Mouse (Mus musculus) kidney, embryonic 14.5 days (tissue): ENCODE measurements around the gene Tnfrsf11a. TPM values are rescaled to one million over a fixed set of nuclear protein-coding genes. Genes with fewer than 3 reads are reported as not detected.

ENCODE experiments used
- ATAC-seq: fragments of 200-750 bp; cut with Nextera tagmentation; 2 replicates; pipeline ENCODE4 v1.8.0; 2017; ENCODE audit warnings: moderate number of reproducible peaks, mild to moderate bottlenecking, moderate TSS enrichment, moderate library complexity; ENCODE audit not compliant: low FRiP score, low TSS enrichment
- H3K27ac ChIP-seq: fragments of 300-500 bp; sonication (generic); 2 replicates; pipeline ENCODE4 v1.5.1; 2014; ENCODE audit warnings: low read depth, mild to moderate bottlenecking, low read length, moderate library complexity, mixed read lengths
- H3K27me3 ChIP-seq: fragments of 300-500 bp; sonication (generic); 2 replicates; pipeline ENCODE4 v1.6.1; 2014; ENCODE audit warnings: mild to moderate bottlenecking, low read length; ENCODE audit not compliant: control insufficient read depth, insufficient read depth
- H3K36me3 ChIP-seq: fragments of 300-500 bp; sonication (generic); 2 replicates; pipeline ENCODE4 v1.6.1; 2014; ENCODE audit warnings: low read length, mixed read lengths; ENCODE audit not compliant: control insufficient read depth, insufficient read depth
- H3K4me1 ChIP-seq: fragments of 300-500 bp; sonication (generic); 2 replicates; pipeline ENCODE4 v1.6.1; 2014; ENCODE audit warnings: low read length, mixed read lengths; ENCODE audit not compliant: control insufficient read depth, insufficient read depth
- H3K4me2 ChIP-seq: fragments of 300-500 bp; sonication (generic); replicated peaks from 2 replicates; pipeline ENCODE4 v1.6.1; 2014; ENCODE audit warnings: low read depth, mild to moderate bottlenecking, low read length
- H3K4me3 ChIP-seq: fragments of 300-500 bp; sonication (generic); 2 replicates; pipeline ENCODE4 v1.5.1; 2014; ENCODE audit warnings: mild to moderate bottlenecking, low read length
- H3K9ac ChIP-seq: fragments of 300-500 bp; sonication (generic); 2 replicates; pipeline ENCODE4 v1.6.1; 2014; ENCODE audit warnings: low read depth, mild to moderate bottlenecking, low read length, moderate library complexity
- H3K9me3 ChIP-seq: fragments of 300-500 bp; sonication (generic); 2 replicates; pipeline ENCODE4 v1.6.1; 2016; ENCODE audit warnings: low read length; ENCODE audit not compliant: control insufficient read depth
- WGBS: fragments of 180-500 bp; shearing (Covaris S2); extraction: QIAGEN DNeasy Blood & Tissue Kit; methylation state at CpG from one replicate; pipeline ENCODE4 v1.1.7; 2014; 5-methylcytosine and 5-hydroxymethylcytosine counted together
- polyA plus RNA-seq: library from polyadenylated mRNA; unstranded; fragments of >200 nt; fragmentation: Nextera tagmentation; extraction: Ambion mirVana; gene quantifications from 2 replicates; pipeline ENCODE4 v1.2.1, GENCODE M21; 2014

Tnfrsf11a gene
- 0.88 and 1.4 TPM in 2 replicates for polyA plus RNA-seq

- Histone ChIP-seq H3K4me1 (no peaks in the 10 kb centered on the region), H3K4me2 (peak within 1 kb of the TSS; percentile 71), H3K27ac (no peak within 1 kb of the TSS), H3K27me3 (peaks cover 12% of the 10 kb centered on the region; the same call in 1 of the 2 replicates), H3K4me3 (peak within 1 kb of the TSS; percentile 45), H3K36me3 (no peaks in the 10 kb centered on the region), H3K9ac (peak within 1 kb of the TSS; percentile 53), H3K9me3 (no peaks in the 10 kb centered on the region)
- ATAC-seq: peak; percentile 82
- 3% methylated on average over 52 of the region's 77 CpGs for WGBS
Observed at GRCm38 (mm10) chr1:105780457-105781364, at the start of gene Tnfrsf11a. Gene Tnfrsf11a, plus strand, starts transcription at chr1:105780718.

GRCm38 (mm10) chr1:105735318-105735717 lies 45.2 kb upstream of the Tnfrsf11a start:
- Histone ChIP-seq H3K9me3 (no peaks in the 10 kb centered on the region), H3K27me3 (no peaks in the 10 kb centered on the region), H3K27ac (no peak overlapping the region), H3K4me3 (no peak overlapping the region), H3K4me1 (no peaks in the 10 kb centered on the region), H3K36me3 (peaks cover 7% of the 10 kb centered on the region; the same call in 1 of the 2 replicates), H3K9ac (no peak overlapping the region), H3K4me2 (no peak overlapping the region)
- WGBS: 79% methylated on average over 3 of the region's 3 CpGs
- ATAC-seq: no peak

- Histone ChIP-seq H3K27me3 (no peaks in the 10 kb centered on the region), H3K4me2 (no peak overlapping the region), H3K27ac (no peak overlapping the region), H3K9me3 (no peaks in the 10 kb centered on the region), H3K9ac (no peak overlapping the region), H3K4me3 (no peak overlapping the region), H3K36me3 (peaks cover 17% of the 10 kb centered on the region; the same call in 1 of the 2 replicates), H3K4me1 (no peaks in the 10 kb centered on the region)
- WGBS: 76% methylated on average over 6 of the region's 6 CpGs
- ATAC-seq: no peak
Observed at GRCm38 (mm10) chr1:105738334-105738733, 42.2 kb upstream of the Tnfrsf11a start.

GRCm38 (mm10) chr1:105739493-105739892 lies 41.0 kb upstream of the Tnfrsf11a start:
- H3K9me3 ChIP-seq: no peaks in the 10 kb centered on the region
- no peaks in the 10 kb centered on the region for H3K27me3 ChIP-seq
- H3K9ac ChIP-seq: no peak overlapping the region
- no peak overlapping the region for H3K4me2 ChIP-seq
- no peak overlapping the region for H3K27ac ChIP-seq
- no peak overlapping the region for H3K4me3 ChIP-seq
- peaks cover 25% of the 10 kb centered on the region for H3K36me3 ChIP-seq
- ATAC-seq: no peak
- no peaks in the 10 kb centered on the region for H3K4me1 ChIP-seq

- Histone ChIP-seq H3K9ac (no peak overlapping the region), H3K4me2 (no peak overlapping the region), H3K4me3 (no peak overlapping the region), H3K27me3 (no peaks in the 10 kb centered on the region), H3K4me1 (no peaks in the 10 kb centered on the region), H3K27ac (no peak overlapping the region), H3K36me3 (peaks cover 28% of the 10 kb centered on the region), H3K9me3 (no peaks in the 10 kb centered on the region)
- 93% methylated on average over 1 of the region's 1 CpGs for WGBS
- ATAC-seq: no peak
Observed at GRCm38 (mm10) chr1:105742481-105742880, 38.0 kb upstream of the Tnfrsf11a start.

GRCm38 (mm10) chr1:105746444-105746843 lies 34.1 kb upstream of the Tnfrsf11a start:
- Histone ChIP-seq H3K9ac (no peak overlapping the region), H3K4me2 (no peak overlapping the region), H3K9me3 (no peaks in the 10 kb centered on the region), H3K27ac (no peak overlapping the region), H3K4me3 (no peak overlapping the region), H3K27me3 (no peaks in the 10 kb centered on the region), H3K4me1 (no peaks in the 10 kb centered on the region), H3K36me3 (peaks cover 38% of the 10 kb centered on the region)
- ATAC-seq: no peak; the same call in 1 of the 2 replicates
- WGBS: 64% methylated on average over 1 of the region's 1 CpGs

GRCm38 (mm10) chr1:105746858-105747596 lies 33.5 kb upstream of the Tnfrsf11a start:
- Histone ChIP-seq H3K27ac (no peak overlapping the region), H3K4me1 (no peaks in the 10 kb centered on the region), H3K4me2 (no peak overlapping the region), H3K27me3 (no peaks in the 10 kb centered on the region), H3K9me3 (no peaks in the 10 kb centered on the region), H3K36me3 (peaks cover 32% of the 10 kb centered on the region), H3K9ac (no peak overlapping the region), H3K4me3 (no peak overlapping the region)
- 67% methylated on average over 5 of the region's 5 CpGs for WGBS
- no peak for ATAC-seq

GRCm38 (mm10) chr1:105748091-105748799 lies 32.3 kb upstream of the Tnfrsf11a start:
- no peak for ATAC-seq
- Histone ChIP-seq H3K9me3 (no peaks in the 10 kb centered on the region), H3K4me3 (no peak overlapping the region), H3K4me1 (no peaks in the 10 kb centered on the region), H3K27me3 (no peaks in the 10 kb centered on the region), H3K9ac (no peak overlapping the region), H3K36me3 (peaks cover 34% of the 10 kb centered on the region), H3K4me2 (no peak overlapping the region), H3K27ac (no peak overlapping the region)
- WGBS: 93% methylated on average over 4 of the region's 4 CpGs
